Mouse (Mus musculus): ENCODE measurements around the gene Hoxd12.

Gene Hoxd12

GRCm38 (mm10) chr2:74695813-74696430 is 21.1 kb downstream of the Hoxd12 start:
- DNase-seq (ENCODE audit: low spot score in 2 of 2), result no peak

GRCm38 (mm10) chr2:74696442-74697335 is 21.9 kb downstream of the Hoxd12 start:
- DNase-seq (ENCODE audit: low spot score in 2 of 2), result no peak

- DNase-seq (ENCODE audit: low spot score in 2 of 2), result no peak
Observed at GRCm38 (mm10) chr2:74697567-74698121, 22.8 kb downstream of the Hoxd12 start, which contains the start of gene Hoxd9. Gene Hoxd9, plus strand, starts transcription at chr2:74697727.

- no peak for DNase-seq (ENCODE audit: low spot score in 2 of 2)
Observed at GRCm38 (mm10) chr2:74698201-74699052, 23.6 kb downstream of the Hoxd12 start.

GRCm38 (mm10) chr2:74699053-74699430 is 24.2 kb downstream of the Hoxd12 start:
- no peak for DNase-seq (ENCODE audit: low spot score in 2 of 2)

- no peak for DNase-seq (ENCODE audit: low spot score in 2 of 2)
Observed at GRCm38 (mm10) chr2:74699664-74700545, 25.1 kb downstream of the Hoxd12 start.

- DNase-seq (ENCODE audit: low spot score in 2 of 2), result no peak
Observed at GRCm38 (mm10) chr2:74700546-74701112, 25.8 kb downstream of the Hoxd12 start.

- DNase-seq (ENCODE audit: low spot score in 2 of 2), result peak in 1 of 2 experiments; percentile 9
Observed at GRCm38 (mm10) chr2:74701949-74702819, 27.4 kb downstream of the Hoxd12 start.

GRCm38 (mm10) chr2:74702820-74703219 is 28.0 kb downstream of the Hoxd12 start:
- DNase-seq (ENCODE audit: low spot score in 2 of 2), result no peak

GRCm38 (mm10) chr2:74703317-74703716 is 28.5 kb downstream of the Hoxd12 start:
- DNase-seq (ENCODE audit: low spot score in 2 of 2), result no peak

GRCm38 (mm10) chr2:74703720-74704392 is 29.0 kb downstream of the Hoxd12 start:
- no peak for DNase-seq (ENCODE audit: low spot score in 2 of 2)

GRCm38 (mm10) chr2:74704393-74704998 is 29.7 kb downstream of the Hoxd12 start, which contains the start of gene Hoxd8:
Gene Hoxd8, plus strand, starts transcription at chr2:74704615.
- DNase-seq (ENCODE audit: low spot score in 2 of 2), result no peak

- DNase-seq (ENCODE audit: low spot score in 2 of 2), result no peak
Observed at GRCm38 (mm10) chr2:74704999-74705466, 30.2 kb downstream of the Hoxd12 start.

GRCm38 (mm10) chr2:74705467-74706089 is 30.8 kb downstream of the Hoxd12 start:
- DNase-seq (ENCODE audit: low spot score in 2 of 2), result no peak

- no peak for DNase-seq (ENCODE audit: low spot score in 2 of 2)
Observed at GRCm38 (mm10) chr2:74706393-74706960, 31.7 kb downstream of the Hoxd12 start.

GRCm38 (mm10) chr2:74707599-74707998 is 32.8 kb downstream of the Hoxd12 start:
- DNase-seq (ENCODE audit: low spot score in 2 of 2), result no peak

GRCm38 (mm10) chr2:74708676-74709075 is 33.9 kb downstream of the Hoxd12 start:
- DNase-seq (ENCODE audit: low spot score in 2 of 2), result no peak

Measured in spleen, postnatal 36 days (tissue).